Mouse (Mus musculus) cerebellum, adult 2 months (tissue): ENCODE measurements around the gene Zfc3h1. TPM values are rescaled to one million over a fixed set of nuclear protein-coding genes. Genes with fewer than 3 reads are reported as not detected.
A peak's percentile ranks its signal among the peaks of the same experiment; 100 is the strongest.

Source experiments
- DNase-seq, 2 experiments: peaks; one replicate each; pipeline ENCODE4 v3.0.0; 2021
- H3K27ac ChIP-seq: fragments of 200-500 bp; 2 replicates; pipeline ENCODE4 v1.5.1; 2012; ENCODE audit warnings: low read length, control low read depth, inconsistent platforms; ENCODE audit not compliant: insufficient read depth
- H3K27me3 ChIP-seq: fragments of 200-500 bp; 2 replicates; pipeline ENCODE4 v1.6.1; 2012; ENCODE audit warnings: inconsistent platforms, mild to moderate bottlenecking, low read length, moderate library complexity; ENCODE audit not compliant: control insufficient read depth, insufficient read depth
- H3K4me1 ChIP-seq: fragments of 200-500 bp; 2 replicates; pipeline ENCODE4 v1.6.1; 2011; ENCODE audit warnings: low read length; ENCODE audit not compliant: control insufficient read depth, insufficient read depth
- H3K4me3 ChIP-seq: fragments of 200-500 bp; replicated peaks from 2 replicates; pipeline ENCODE3; 2011; ENCODE audit warnings: mild to moderate bottlenecking, low read depth, low read length, control low read depth; ENCODE audit not compliant: insufficient read depth
- CTCF ChIP-seq: fragments of 200-500 bp; IDR thresholded peaks from 2 replicates; pipeline ENCODE4 v1.5.1; 2011; ENCODE audit warnings: low read depth, mild to moderate bottlenecking, control low read depth, low read length, moderate library complexity, borderline replicate concordance; ENCODE audit not compliant: insufficient read depth
- POLR2A ChIP-seq: fragments of 200-500 bp; IDR thresholded peaks from 2 replicates; pipeline ENCODE4 v1.6.1; 2011; ENCODE audit warnings: low read length, control low read depth, borderline replicate concordance; ENCODE audit not compliant: insufficient read depth
- WGBS: fragments of 180-500 bp; shearing (Covaris S2); methylation state at CpG from one replicate; pipeline ENCODE4 v1.1.7; 2018; 5-methylcytosine and 5-hydroxymethylcytosine counted together
- polyA plus RNA-seq: library from polyadenylated mRNA; depleted of rRNA; stranded (reverse); fragments of >200 nt; gene quantifications from 2 replicates; pipeline ENCODE4 v1.2.3, GENCODE M21; 2012

The Zfc3h1 gene
- polyA plus RNA-seq, 1 experiment, result 98.8 TPM

DNA sequence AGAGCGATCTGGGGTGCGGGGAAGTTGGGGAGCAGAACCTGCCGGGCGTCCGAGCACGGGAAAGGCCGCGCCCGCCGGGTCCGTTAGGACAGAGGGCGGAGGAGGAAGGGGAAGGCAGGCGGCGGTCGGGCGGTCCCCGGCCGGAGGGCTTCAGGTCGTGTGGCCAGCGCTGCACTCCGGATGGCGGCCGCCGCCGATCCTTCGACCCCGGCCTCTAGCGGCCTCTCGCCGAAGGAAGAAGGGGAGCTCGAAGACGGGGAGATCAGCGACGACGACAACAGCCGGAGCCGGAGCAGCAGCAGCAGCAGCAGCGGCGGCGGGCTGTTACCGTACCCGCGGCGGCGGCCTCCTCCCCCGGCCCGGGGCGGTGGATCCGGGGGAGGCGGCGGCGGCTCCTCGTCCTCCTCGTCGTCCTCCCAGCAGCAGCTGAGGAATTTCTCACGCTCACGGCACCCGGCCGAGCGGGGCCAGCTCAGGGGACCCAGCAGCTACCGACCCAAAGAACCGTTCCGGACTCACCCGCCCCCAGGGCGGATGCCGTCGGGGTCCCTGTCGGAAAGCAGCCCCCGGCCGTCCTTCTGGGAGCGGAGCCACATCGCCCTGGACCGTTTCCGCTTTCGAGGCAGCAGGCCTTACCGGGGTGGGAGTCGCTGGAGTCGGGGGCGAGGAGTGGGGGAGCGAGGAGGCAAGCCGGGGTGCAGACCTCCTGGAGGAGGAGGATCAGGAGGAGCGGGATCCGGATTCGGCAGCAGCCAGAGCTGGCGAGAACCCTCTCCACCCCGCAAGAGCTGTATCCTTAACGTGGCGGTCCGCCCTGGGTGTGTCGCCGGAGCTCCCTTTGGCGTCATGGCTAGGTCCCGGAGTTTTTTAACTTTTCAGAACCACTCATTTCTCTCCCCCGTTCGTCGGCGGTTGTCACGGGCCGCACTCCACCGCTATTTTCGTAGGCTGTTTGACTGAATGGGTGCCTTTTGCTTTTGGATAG is 551 bp downstream of the Zfc3h1 start:
- TF ChIP-seq POLR2A (no peak), CTCF (no peak)
- H3K27me3 ChIP-seq, result no peaks in the 10 kb centered on the region

GRCm38 (mm10) chr10:115387891-115388290 is 3.1 kb downstream of the Zfc3h1 start:
- no peak for DNase-seq
- H3K27me3 ChIP-seq, result no peaks in the 10 kb centered on the region
- H3K4me3 ChIP-seq, result no peak overlapping the region
- H3K4me1 ChIP-seq, result peaks cover 3% of the 10 kb centered on the region; the same call in 1 of the 2 replicates
- H3K27ac ChIP-seq, result no peak overlapping the region
- WGBS, result 39% methylated on average over 3 of the region's 3 CpGs
- no peak for TF ChIP-seq POLR2A
- TF ChIP-seq CTCF, result no peak

More for the DNA sequence above, 551 bp downstream of the Zfc3h1 start:
- DNase-seq, result peak; percentile 55 to 62
- Histone ChIP-seq H3K4me3 (peak overlapping the region; percentile 91), H3K27ac (peak overlapping the region; percentile 55), H3K4me1 (peaks cover 7% of the 10 kb centered on the region; the same call in 1 of the 2 replicates)
- WGBS, result under 1% methylated on average over 100 of the region's 101 CpGs

DNA sequence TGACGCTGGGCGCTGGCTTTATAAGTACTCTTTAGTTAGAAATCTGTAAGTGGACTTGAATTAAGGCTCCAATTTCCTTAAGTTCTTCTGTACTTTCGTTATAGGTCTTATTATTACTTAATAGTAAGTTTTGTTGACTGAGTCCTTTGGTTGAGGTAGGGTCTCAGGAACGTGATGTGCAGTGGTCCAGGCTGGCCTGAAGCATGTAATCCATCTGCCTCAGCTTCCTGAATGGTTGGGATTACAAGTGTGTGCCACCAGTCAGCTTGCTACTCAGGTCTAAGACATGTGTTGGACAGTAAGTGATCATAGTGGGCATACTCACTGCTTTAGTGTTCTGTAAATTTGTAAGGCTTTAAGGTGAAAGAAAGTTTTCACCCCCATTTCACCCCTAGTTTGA is 6.3 kb downstream of the Zfc3h1 start:
- Histone ChIP-seq H3K4me3 (no peak overlapping the region), H3K27ac (no peak overlapping the region), H3K4me1 (peaks cover 3% of the 10 kb centered on the region; the same call in 1 of the 2 replicates), H3K27me3 (no peaks in the 10 kb centered on the region)
- WGBS, result 89% methylated on average over 4 of the region's 4 CpGs
- TF ChIP-seq CTCF (no peak), POLR2A (no peak)
- DNase-seq, result no peak

DNA sequence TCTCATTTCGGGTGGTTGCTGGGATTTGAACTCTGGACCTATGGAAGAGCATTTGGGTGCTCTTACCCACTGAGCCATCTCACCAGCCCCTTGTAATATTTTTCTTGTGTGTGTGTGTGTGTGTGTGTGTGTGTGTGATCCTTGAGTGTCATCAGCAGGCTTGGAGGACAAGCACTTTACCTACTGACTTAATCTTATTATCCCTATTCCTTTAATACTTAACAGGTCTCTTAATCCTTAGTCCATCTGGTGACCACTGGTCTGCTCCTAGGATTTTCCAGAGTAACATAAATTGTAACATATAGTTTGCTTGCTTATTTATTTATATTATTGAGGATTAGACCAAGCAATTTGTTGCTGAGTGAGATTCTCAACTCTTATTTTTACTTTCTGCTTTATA is 7.1 kb downstream of the Zfc3h1 start:
- Histone ChIP-seq H3K4me1 (peaks cover 3% of the 10 kb centered on the region; the same call in 1 of the 2 replicates), H3K4me3 (no peak overlapping the region), H3K27ac (no peak overlapping the region), H3K27me3 (no peaks in the 10 kb centered on the region)
- no peak for TF ChIP-seq CTCF
- 91% methylated on average over 1 of the region's 1 CpGs for WGBS
- DNase-seq, result no peak

- 55% methylated on average over 6 of the region's 6 CpGs for WGBS
- TF ChIP-seq CTCF (peak; percentile 74), POLR2A (no peak)
Observed at GRCm38 (mm10) chr10:115406393-115406792, 21.6 kb downstream of the Zfc3h1 start.

DNA sequence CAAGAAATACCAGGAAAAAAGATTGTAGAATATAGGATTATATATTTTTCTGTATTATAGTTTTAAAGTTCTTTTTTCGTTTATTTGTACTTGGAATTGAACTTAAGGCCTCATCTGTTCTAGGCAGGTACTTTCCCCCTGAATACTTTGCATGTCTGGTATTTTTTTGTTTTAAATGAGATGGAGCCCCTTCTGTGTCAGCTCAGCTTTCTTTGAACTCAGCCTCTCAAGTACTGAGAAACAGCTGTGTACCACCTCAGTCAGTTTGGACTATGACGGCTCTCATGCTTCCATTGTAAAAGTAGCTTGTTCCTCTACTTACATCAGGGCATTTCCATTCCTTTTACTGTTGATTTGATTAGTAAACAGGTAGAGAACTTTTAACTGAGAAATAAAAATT is 28.7 kb downstream of the Zfc3h1 start:
- Histone ChIP-seq H3K4me1 (no peaks in the 10 kb centered on the region), H3K27me3 (no peaks in the 10 kb centered on the region), H3K27ac (no peak overlapping the region), H3K4me3 (no peak overlapping the region)
- TF ChIP-seq POLR2A (no peak), CTCF (no peak)
- no peak for DNase-seq
- WGBS, result 88% methylated on average over 2 of the region's 2 CpGs

More at GRCm38 (mm10) chr10:115406393-115406792, 21.6 kb downstream of the Zfc3h1 start:
- Histone ChIP-seq H3K4me3 (no peak overlapping the region), H3K4me1 (no peaks in the 10 kb centered on the region), H3K27me3 (no peaks in the 10 kb centered on the region), H3K27ac (no peak overlapping the region)
- DNase-seq, result peak; percentile 38 to 54

GRCm38 (mm10) chr10:115414056-115414455 is 29.3 kb downstream of the Zfc3h1 start:
- TF ChIP-seq POLR2A (no peak), CTCF (no peak)
- no peaks in the 10 kb centered on the region for H3K27me3 ChIP-seq
- WGBS, result 90% methylated on average over 3 of the region's 3 CpGs
- no peak for DNase-seq
- no peaks in the 10 kb centered on the region for H3K4me1 ChIP-seq
- H3K27ac ChIP-seq, result no peak overlapping the region
- no peak overlapping the region for H3K4me3 ChIP-seq

DNA sequence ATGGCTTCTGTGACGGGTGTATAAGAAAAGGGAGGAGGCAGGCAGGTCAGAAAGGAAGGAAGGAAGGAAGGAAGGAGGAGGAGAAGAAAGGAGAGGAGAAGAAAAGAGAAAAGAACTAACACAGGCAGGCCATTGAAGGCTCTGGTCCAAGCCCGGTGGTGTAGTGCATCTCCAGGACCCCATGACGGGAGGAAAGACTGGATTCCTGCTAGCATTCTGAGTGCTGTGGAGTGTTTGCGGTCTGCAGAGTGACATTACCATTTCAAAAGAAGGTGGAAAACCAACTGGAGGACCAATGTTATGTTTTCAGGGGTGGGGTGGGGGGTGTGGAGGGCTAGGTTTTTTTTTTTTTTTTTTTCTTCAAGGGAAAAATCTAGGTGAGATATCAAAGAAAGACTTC is 37.2 kb downstream of the Zfc3h1 start:
- Histone ChIP-seq H3K27ac (no peak overlapping the region), H3K4me3 (no peak overlapping the region), H3K4me1 (no peaks in the 10 kb centered on the region), H3K27me3 (no peaks in the 10 kb centered on the region; the same call in 1 of the 2 replicates)
- DNase-seq, result no peak
- 78% methylated on average over 4 of the region's 4 CpGs for WGBS
- TF ChIP-seq CTCF (no peak), POLR2A (no peak)
